24 mouse cellular contexts compared by ENCODE assay signal in genomic region chr13:98701309-98701675, GRCm38 (mm10). TPM values are rescaled to one million over a fixed set of nuclear protein-coding genes. Genes with fewer than 3 reads are reported as not detected.
DNase-seq lines count a peak whose midpoint lies in the region; ATAC-seq and TF ChIP-seq lines count a peak whose summit lies in the region.
"Had no signal": no experiment of that assay in that cellular context is flagged by ENCODE, and none has a peak within 500 bp of the region (broad histone marks: within the 10 kb centered on the region; RNA-seq: fewer than 3 reads in every experiment).

No protein-coding gene starts in this region.

- H3K4me2 ChIP-seq in lung, embryonic 14.5 days: no peak overlapping the region
- H3K4me2 ChIP-seq in intestine, embryonic 15.5 days (replicated peaks): no peak overlapping the region; the same call in 1 of the 2 replicates
- H3K4me2 ChIP-seq in stomach, embryonic 15.5 days: peak overlapping the region; percentile 21; the same call in 1 of the 2 replicates
- H3K4me2 ChIP-seq in hindbrain, embryonic 12.5 days (replicated peaks): no peak overlapping the region
- H3K4me2 ChIP-seq: embryonic facial prominence, embryonic 12.5 days; forebrain, embryonic 12.5 days; heart, embryonic 11.5 days; hindbrain, embryonic 13.5 days; limb, embryonic 12.5 days; liver, embryonic 13.5 days; midbrain, embryonic 13.5 days had no signal

- no peak for ATAC-seq in lung, embryonic 14.5 days (ENCODE audit: insufficient read depth)
- no peak for ATAC-seq in intestine, embryonic 15.5 days
- no peak for ATAC-seq in stomach, embryonic 15.5 days (ENCODE audit: insufficient read depth, low FRiP score, low read depth)
- ATAC-seq in hindbrain, embryonic 12.5 days (ENCODE audit: low FRiP score): no peak
- ATAC-seq in monocyte, adult 5-6 weeks (replicated peaks; ENCODE audit: insufficient number of reproducible peaks, low FRiP score, low TSS enrichment, poor library complexity, severe bottlenecking): no peak
- ATAC-seq: lung, postnatal 0 days; midbrain, embryonic 13.5 days had no signal

- TF ChIP-seq POLR2A in lung, adult 2 months (IDR thresholded peaks at IDR 0.05; ENCODE audit: borderline replicate concordance, extremely low read depth, low read depth, low read length): no peak

- peak overlapping the region; percentile 86 for H3K27ac ChIP-seq in lung, embryonic 14.5 days (ENCODE audit: low read depth)
- H3K27ac ChIP-seq in intestine, embryonic 15.5 days: peak overlapping the region; percentile 88
- H3K27ac ChIP-seq in stomach, embryonic 15.5 days: peak overlapping the region; percentile 77
- H3K27ac ChIP-seq in hindbrain, embryonic 12.5 days: no peak overlapping the region
- H3K27ac ChIP-seq: embryonic facial prominence, embryonic 12.5 days; forebrain, embryonic 12.5 days; hindbrain, embryonic 13.5 days; liver, embryonic 13.5 days; midbrain, embryonic 13.5 days had no signal

- H3K4me1 ChIP-seq in lung, embryonic 14.5 days (ENCODE audit: insufficient read depth): 0 out of 2 replicates have a peak, but pooled peaks cover 4% of the 10 kb centered on the region
- H3K4me1 ChIP-seq in lung, adult 2 months (ENCODE audit: control insufficient read depth, insufficient read depth, low read length): peaks cover 6% of the 10 kb centered on the region; the same call in 1 of the 2 replicates
- H3K4me1 ChIP-seq in intestine, embryonic 15.5 days (replicated peaks): peaks cover 25% of the 10 kb centered on the region
- H3K4me1 ChIP-seq in stomach, embryonic 15.5 days: peaks cover 9% of the 10 kb centered on the region; the same call in 1 of the 2 replicates
- H3K4me1 ChIP-seq in hindbrain, embryonic 12.5 days: 0 out of 2 replicates have a peak, but pooled peaks cover 5% of the 10 kb centered on the region
- H3K4me1 ChIP-seq: hindbrain, embryonic 13.5 days; liver, embryonic 13.5 days; midbrain, embryonic 13.5 days had no signal

- no peaks in the 10 kb centered on the region for H3K9me3 ChIP-seq in lung, embryonic 14.5 days (ENCODE audit: low read depth, low read length)
- no peaks in the 10 kb centered on the region for H3K9me3 ChIP-seq in intestine, embryonic 15.5 days
- H3K9me3 ChIP-seq in stomach, embryonic 15.5 days: no peaks in the 10 kb centered on the region
- no peaks in the 10 kb centered on the region for H3K9me3 ChIP-seq in hindbrain, embryonic 12.5 days (replicated peaks)
- H3K9me3 ChIP-seq: embryonic facial prominence, embryonic 12.5 days; forebrain, embryonic 12.5 days; hindbrain, embryonic 13.5 days; limb, embryonic 12.5 days; liver, embryonic 13.5 days; midbrain, embryonic 13.5 days had no signal

- H3K9ac ChIP-seq in lung, embryonic 14.5 days: no peak overlapping the region
- H3K9ac ChIP-seq in intestine, embryonic 15.5 days: no peak overlapping the region
- no peak overlapping the region for H3K9ac ChIP-seq in stomach, embryonic 15.5 days
- H3K9ac ChIP-seq in hindbrain, embryonic 12.5 days: no peak overlapping the region
- H3K9ac ChIP-seq: embryonic facial prominence, embryonic 12.5 days; forebrain, embryonic 12.5 days; hindbrain, embryonic 13.5 days; limb, embryonic 12.5 days; liver, embryonic 13.5 days; midbrain, embryonic 13.5 days had no signal

- no peaks in the 10 kb centered on the region for H3K27me3 ChIP-seq in lung, embryonic 14.5 days (ENCODE audit: insufficient read depth, low read length)
- no peaks in the 10 kb centered on the region for H3K27me3 ChIP-seq in intestine, embryonic 15.5 days (replicated peaks)
- no peaks in the 10 kb centered on the region; the same call in 1 of the 2 replicates for H3K27me3 ChIP-seq in stomach, embryonic 15.5 days (replicated peaks)
- 0 out of 2 replicates have a peak, but pooled peaks cover 4% of the 10 kb centered on the region for H3K27me3 ChIP-seq in hindbrain, embryonic 12.5 days

- no peak for TF ChIP-seq CTCF in lung, embryonic 14.5 days (IDR thresholded peaks at IDR 0.05; ENCODE audit: low read depth)
- no peak for TF ChIP-seq CTCF in lung, adult 2 months (IDR thresholded peaks at IDR 0.05; ENCODE audit: insufficient read depth, low read length)

- DNase-seq in heart, postnatal 4 days: peak; percentile 2
- DNase-seq in heart, adult 18-20 months: no peak
- no peak for DNase-seq in lung, embryonic 14.5 days
- no peak for DNase-seq in lung, adult 2 months
- DNase-seq: adrenal gland, adult 2 months; cerebellum, adult 11 months; cerebellum, postnatal 10 days; gastrocnemius, postnatal 36 days; heart, postnatal 10 days; liver, embryonic 13.5 days; thymus, adult 2 months had no signal

- H3K4me3 ChIP-seq in lung, embryonic 14.5 days (ENCODE audit: low read depth, low read length): no peak overlapping the region
- H3K4me3 ChIP-seq in lung, adult 2 months (replicated peaks; ENCODE audit: extremely low read depth, low read depth, low read length): no peak overlapping the region
- H3K4me3 ChIP-seq in intestine, embryonic 15.5 days (replicated peaks): no peak overlapping the region
- no peak overlapping the region for H3K4me3 ChIP-seq in stomach, embryonic 15.5 days (replicated peaks)
- no peak overlapping the region for H3K4me3 ChIP-seq in hindbrain, embryonic 12.5 days
- H3K4me3 ChIP-seq: embryonic facial prominence, embryonic 12.5 days; forebrain, embryonic 12.5 days; hindbrain, embryonic 13.5 days; limb, embryonic 12.5 days; liver, embryonic 13.5 days; midbrain, embryonic 13.5 days had no signal

- WGBS in lung, embryonic 14.5 days: 54% methylated on average over 5 of the region's 5 CpGs
- 84% methylated on average over 5 of the region's 5 CpGs for whole genome bisulfite sequencing in lung, adult 2 months
- WGBS in intestine, embryonic 15.5 days: 67% methylated on average over 5 of the region's 5 CpGs
- 63% methylated on average over 5 of the region's 5 CpGs for WGBS in stomach, embryonic 15.5 days
- WGBS in hindbrain, embryonic 12.5 days: 72% methylated on average over 5 of the region's 5 CpGs

- H3K36me3 ChIP-seq in lung, embryonic 14.5 days (ENCODE audit: insufficient read depth): no peaks in the 10 kb centered on the region
- H3K36me3 ChIP-seq in intestine, embryonic 15.5 days: no peaks in the 10 kb centered on the region
- no peaks in the 10 kb centered on the region for H3K36me3 ChIP-seq in stomach, embryonic 15.5 days
- no peaks in the 10 kb centered on the region for H3K36me3 ChIP-seq in hindbrain, embryonic 12.5 days
- H3K36me3 ChIP-seq: embryonic facial prominence, embryonic 12.5 days; forebrain, embryonic 12.5 days; hindbrain, embryonic 13.5 days; limb, embryonic 12.5 days; liver, embryonic 13.5 days; midbrain, embryonic 13.5 days had no signal

RNA-seq across cellular contexts. Expression of gene Tmem171, which starts 6.7 kb away (rescaled TPM):
- total RNA-seq in heart, postnatal 4 days (2021): 10 to 100 TPM in 1 of 2 experiments, 1 to 10 TPM in 1; 8.8 to 12.3 TPM
- 10 to 100 TPM in 1 of 2 experiments, 1 to 10 TPM in 1; 5.8 to 10.2 TPM for total RNA-seq in heart, adult 18-20 months (2021)
- polyA plus RNA-seq in lung, embryonic 14.5 days (2014; fragmentation: Nextera tagmentation; extraction: Ambion mirVana): 13.9 and 15.4 TPM in 2 replicates
- 3.6 and 6.6 TPM in 2 replicates for polyA plus RNA-seq in lung, adult 2 months (2012; rRNA removed)
- polyA plus RNA-seq in intestine, embryonic 15.5 days (2015; fragmentation: Nextera tagmentation; extraction: Ambion mirVana): 28.9 and 31.8 TPM in 2 replicates
- 8.4 and 13.7 TPM in 2 replicates for polyA plus RNA-seq in stomach, embryonic 15.5 days (2015; fragmentation: Nextera tagmentation; extraction: Ambion mirVana)
- 0.18 TPM in 1 of 2 replicates, not detected in the other for polyA plus RNA-seq in hindbrain, embryonic 12.5 days (2016; fragmentation: Nextera tagmentation; extraction: Ambion mirVana)
- 2.5 to 2.7 TPM in 2 of 3 replicates, not detected in the other for total RNA-seq in monocyte, adult 5-6 weeks (2017)
- total RNA-seq: ES-E14 had no signal
- polyA plus RNA-seq: embryonic facial prominence, embryonic 12.5 days; forebrain, embryonic 12.5 days; hindbrain, embryonic 13.5 days; liver, embryonic 13.5 days; midbrain, embryonic 13.5 days; neural tube, embryonic 11.5 days had no signal
